8 mouse cellular contexts compared by ENCODE assay signal in genomic region chr13:31820587-31821017, GRCm38 (mm10). TPM values are rescaled to one million over a fixed set of nuclear protein-coding genes. Genes with fewer than 3 reads are reported as not detected.
A peak's percentile ranks its signal among the peaks of the same experiment; 100 is the strongest.
DNase-seq lines count a peak whose midpoint lies in the region; ATAC-seq and TF ChIP-seq lines count a peak whose summit lies in the region.

No protein-coding gene starts in this region.

- peak; percentile 58 for ATAC-seq in granulocyte monocyte progenitor cell, adult 5-6 weeks (replicated peaks; ENCODE audit: poor library complexity, severe bottlenecking)
- ATAC-seq in megakaryocyte-erythroid progenitor cell, adult 5-6 weeks (replicated peaks; ENCODE audit: low FRiP score, low TSS enrichment, poor library complexity, severe bottlenecking), result peak; percentile 78

- TF ChIP-seq CTCF in kidney, adult 2 months (conservative IDR thresholded peaks at IDR 0.05; ENCODE audit: insufficient read depth, insufficient read length, low read depth, low read length), result no peak

- no peak for TF ChIP-seq POLR2A in kidney, adult 2 months (IDR thresholded peaks at IDR 0.05; ENCODE audit: low read depth, low read length)

- no peak overlapping the region; the same call in 1 of the 2 replicates for H3K27ac ChIP-seq in kidney, adult 2 months (ENCODE audit: insufficient read depth, low read depth, low read length)

- H3K36me3 ChIP-seq in kidney, adult 2 months (ENCODE audit: control insufficient read depth, insufficient read depth, low read length), result no peaks in the 10 kb centered on the region

- peak overlapping the region; percentile 42 for H3K4me3 ChIP-seq in kidney, adult 2 months (ENCODE audit: insufficient read depth, low read depth, low read length)

- no peaks in the 10 kb centered on the region for H3K4me1 ChIP-seq in kidney, adult 2 months (ENCODE audit: control insufficient read depth, insufficient read depth, low read length)

- 26% methylated on average over 16 of the region's 16 CpGs for WGBS in kidney, adult 2 months

- no peaks in the 10 kb centered on the region for H3K27me3 ChIP-seq in kidney, adult 2 months (replicated peaks; ENCODE audit: control insufficient read depth, insufficient read depth, low read length)

- DNase-seq in Muller cell, postnatal 12 days (ENCODE audit: inconsistent ontology term), result peak; percentile 76
- peak; percentile 68 for DNase-seq in adrenal gland, postnatal 10 days
- DNase-seq in kidney, adult 2 months, result peak; percentile 45
- DNase-seq in layer of hippocampus, adult 11-12 months (ENCODE audit: low spot score), result no peak
- DNase-seq in layer of hippocampus, adult 9-10 months (ENCODE audit: low spot score), result no peak
- DNase-seq in right cerebral cortex, adult 18-20 months, result no peak

RNA-seq across cellular contexts. Expression of gene Foxc1, which starts 14.2 kb away (rescaled TPM):
- total RNA-seq in adrenal gland, postnatal 10 days (2021), result 1 to 10 TPM; 6.7 to 6.9 TPM
- total RNA-seq in granulocyte monocyte progenitor cell, adult 5-6 weeks (2014; fragmentation: Nextera tagmentation), result not detected in 2 replicates
- not detected in 2 replicates for total RNA-seq in granulocyte monocyte progenitor cell, adult 5-6 weeks (2017)
- 3.7 and 5.2 TPM in 2 replicates for polyA plus RNA-seq in kidney, adult 2 months (2012; rRNA removed)
- total RNA-seq in megakaryocyte-erythroid progenitor cell, adult 5-6 weeks (2014; fragmentation: Nextera tagmentation), result not detected in 2 replicates
- total RNA-seq in megakaryocyte-erythroid progenitor cell, adult 5-6 weeks (2017), result not detected in 2 replicates

Comparison
In these comparisons a context has a peak if more than half of its experiments do, and no peak if none do; other contexts are left out.
1. DNase-seq: peak in Muller cell, postnatal 12 days (single experiment), adrenal gland, postnatal 10 days (single experiment) and kidney, adult 2 months (single experiment); none in layer of hippocampus, adult 11-12 months (single experiment), layer of hippocampus, adult 9-10 months (single experiment) and right cerebral cortex, adult 18-20 months (single experiment).
2. RNA of gene Foxc1, which starts 14.2 kb away (total RNA-seq): 6.7 to 6.9 TPM in adrenal gland, postnatal 10 days; not detected in granulocyte monocyte progenitor cell, adult 5-6 weeks and not detected in megakaryocyte-erythroid progenitor cell, adult 5-6 weeks; every median in the first group is over 4 times any median in the second.